Mouse (Mus musculus) right cerebral cortex, postnatal 25 days (tissue): Measurements from ENCODE around the gene Prepl.

ENCODE experiments used
- DNase-seq: peaks from one replicate; pipeline ENCODE4 v3.0.0; 2022

Gene Prepl

GRCm38 (mm10) chr17:85020343-85020742, 69.7 kb downstream of the Prepl start:
- no peak for DNase-seq

- no peak for DNase-seq
Observed at GRCm38 (mm10) chr17:85018794-85019193, 71.2 kb downstream of the Prepl start.

- DNase-seq: no peak
Observed at GRCm38 (mm10) chr17:85018344-85018743, 71.7 kb downstream of the Prepl start.

- DNase-seq: no peak
Observed at GRCm38 (mm10) chr17:85014632-85015031, 75.4 kb downstream of the Prepl start.

GRCm38 (mm10) chr17:85013485-85013884, 76.6 kb downstream of the Prepl start:
- DNase-seq: no peak
